Mouse (Mus musculus) gastrocnemius, adult 8-10 months (tissue): Measurements from ENCODE around the gene Spg20. TPM values are rescaled to one million over a fixed set of nuclear protein-coding genes. Genes with fewer than 3 reads are reported as not detected.
A peak's percentile ranks its signal among the peaks of the same experiment; 100 is the strongest.

Experiments
- DNase-seq, 2 experiments: peaks; one replicate each; pipeline ENCODE4 v3.0.0; 2022; ENCODE audit warnings: low spot score in 2 of 2
- total RNA-seq, 4 experiments: library from RNA; stranded (reverse); gene quantifications; 2 replicates each; pipeline ENCODE4 v1.2.4; 2022

Spg20 gene
- total RNA-seq, 4 experiments from 2014 or later = 24.5 to 33.9 (median 30.1) TPM

DNA sequence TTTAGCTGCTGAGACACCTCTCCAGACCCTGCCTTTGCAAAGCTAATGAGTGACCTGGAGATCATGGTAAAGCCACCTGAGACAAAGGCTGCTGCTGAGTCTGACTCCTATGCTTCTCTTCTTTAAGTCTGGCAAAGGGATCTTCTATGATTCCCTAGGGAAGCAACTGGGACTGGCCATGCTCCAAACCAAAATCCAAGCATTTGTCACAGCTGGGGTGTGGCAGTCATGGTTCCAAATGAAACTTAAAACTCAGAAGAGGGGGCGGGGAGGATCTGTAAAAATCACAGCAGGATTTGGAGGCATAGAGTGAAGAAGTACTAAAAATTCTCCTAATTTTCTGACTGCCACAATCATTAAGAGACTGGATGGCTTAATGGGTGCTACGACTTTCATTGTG is 14.7 kb upstream of the Spg20 start:
- DNase-seq = peak; percentile 30 to 31

- no peak for DNase-seq
Measured at GRCm38 (mm10) chr3:55098014-55098413, 13.9 kb upstream of the Spg20 start.

- DNase-seq = no peak
Measured at GRCm38 (mm10) chr3:55098990-55099389, 12.9 kb upstream of the Spg20 start.

DNA sequence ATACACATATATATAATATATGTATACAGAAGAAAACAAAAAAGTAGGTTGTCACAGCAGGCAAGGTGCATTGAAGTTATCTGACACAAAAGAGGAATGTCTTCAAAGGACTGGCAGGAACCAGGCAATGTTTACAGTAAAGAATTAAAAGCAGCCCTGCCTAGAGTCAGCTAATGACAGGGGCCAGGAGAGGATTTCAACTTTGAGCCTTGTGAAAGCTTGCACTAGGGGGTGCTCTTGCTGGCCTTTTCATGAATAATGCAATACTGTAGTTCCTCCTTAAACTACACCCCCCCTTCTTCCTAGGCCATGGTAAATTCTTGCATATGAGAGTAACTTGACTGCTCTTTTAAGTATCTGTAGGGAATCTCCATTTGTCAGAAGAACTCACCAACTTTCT is 10.8 kb upstream of the Spg20 start:
- no peak for DNase-seq

GRCm38 (mm10) chr3:55105372-55106023 is 6.4 kb upstream of the Spg20 start:
- no peak for DNase-seq

DNA sequence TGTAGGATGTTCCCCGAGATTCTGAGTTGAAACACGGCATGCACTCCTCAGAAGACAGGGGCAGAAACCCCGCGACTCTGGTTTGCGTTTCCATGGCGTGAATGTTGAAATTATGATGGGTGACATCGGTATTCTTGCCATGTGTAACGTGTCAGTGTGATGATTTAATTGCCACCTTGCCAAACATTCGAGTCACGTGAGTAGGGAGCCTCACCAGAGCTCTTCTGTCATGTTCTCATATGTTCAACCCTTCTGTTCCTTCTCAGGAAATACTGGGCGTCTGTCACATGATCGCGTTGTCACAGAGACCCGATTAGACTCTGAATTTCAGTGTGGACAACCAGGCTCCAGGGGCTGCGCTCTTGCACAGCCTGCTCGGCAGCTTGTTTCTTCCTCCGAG is 5.9 kb upstream of the Spg20 start:
- DNase-seq = no peak

DNA sequence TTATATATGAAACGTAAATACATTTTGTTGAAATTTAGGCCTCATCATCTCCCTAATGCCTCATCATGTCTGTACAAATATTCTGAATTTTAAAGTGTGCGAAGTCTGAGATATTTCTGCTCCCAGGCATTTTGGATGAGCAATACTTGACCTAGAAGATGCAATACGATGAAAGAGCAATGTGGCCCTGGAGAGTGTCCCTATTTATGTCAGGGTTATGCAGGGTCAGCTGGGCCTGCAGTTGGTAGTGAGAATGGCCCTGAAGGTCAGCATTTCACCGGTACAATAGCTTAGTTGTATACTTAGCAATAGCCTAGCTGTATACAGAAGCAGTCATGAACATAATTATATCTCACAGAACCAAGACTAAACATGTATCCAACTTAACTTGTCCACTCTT is 2.8 kb upstream of the Spg20 start:
- DNase-seq = no peak

GRCm38 (mm10) chr3:55112710-55113415 is 955 bp downstream of the Spg20 start:
- no peak for DNase-seq

- peak in 1 of 2 experiments; percentile 50 for DNase-seq
Measured at GRCm38 (mm10) chr3:55114313-55115065, 2.6 kb downstream of the Spg20 start.

DNA sequence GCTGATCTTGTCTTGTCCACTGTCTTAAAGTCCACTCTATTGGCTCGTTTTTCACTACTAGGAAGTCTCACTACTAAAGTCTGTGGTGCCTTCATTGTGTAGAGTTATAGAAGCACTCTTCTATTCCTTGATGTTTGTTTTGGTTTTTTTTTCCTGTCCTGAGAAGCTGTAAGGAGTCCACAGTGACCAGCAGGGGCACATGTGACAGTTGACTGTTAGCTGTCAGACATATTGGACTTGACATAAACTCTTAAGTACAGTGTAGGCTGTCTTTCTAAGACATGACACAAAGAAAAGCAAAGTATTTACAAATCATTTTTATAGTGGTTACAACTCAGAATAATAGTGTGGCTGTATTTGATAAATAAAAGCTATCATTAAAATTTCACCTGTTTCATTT is 3.2 kb downstream of the Spg20 start:
- no peak for DNase-seq

DNA sequence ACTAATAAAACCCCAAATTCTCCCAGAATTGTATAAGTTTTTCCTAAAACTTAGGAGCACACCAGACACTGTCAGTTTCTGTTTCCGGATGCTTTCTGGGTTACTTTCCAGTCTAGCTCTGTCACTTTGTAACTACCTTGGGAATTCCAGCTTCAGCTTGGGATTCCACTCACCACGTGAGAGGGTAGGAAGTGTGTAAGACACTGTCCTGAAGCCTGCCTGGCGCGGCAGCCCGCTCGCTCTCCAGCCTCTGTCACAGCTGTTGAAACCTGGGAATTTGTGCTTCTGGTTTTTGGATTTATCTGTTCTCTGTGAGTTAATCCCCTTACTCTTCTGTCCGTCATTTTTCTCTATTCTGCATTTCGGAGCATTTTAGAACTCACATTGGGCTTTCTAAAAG is 4.1 kb downstream of the Spg20 start:
- DNase-seq = no peak

DNA sequence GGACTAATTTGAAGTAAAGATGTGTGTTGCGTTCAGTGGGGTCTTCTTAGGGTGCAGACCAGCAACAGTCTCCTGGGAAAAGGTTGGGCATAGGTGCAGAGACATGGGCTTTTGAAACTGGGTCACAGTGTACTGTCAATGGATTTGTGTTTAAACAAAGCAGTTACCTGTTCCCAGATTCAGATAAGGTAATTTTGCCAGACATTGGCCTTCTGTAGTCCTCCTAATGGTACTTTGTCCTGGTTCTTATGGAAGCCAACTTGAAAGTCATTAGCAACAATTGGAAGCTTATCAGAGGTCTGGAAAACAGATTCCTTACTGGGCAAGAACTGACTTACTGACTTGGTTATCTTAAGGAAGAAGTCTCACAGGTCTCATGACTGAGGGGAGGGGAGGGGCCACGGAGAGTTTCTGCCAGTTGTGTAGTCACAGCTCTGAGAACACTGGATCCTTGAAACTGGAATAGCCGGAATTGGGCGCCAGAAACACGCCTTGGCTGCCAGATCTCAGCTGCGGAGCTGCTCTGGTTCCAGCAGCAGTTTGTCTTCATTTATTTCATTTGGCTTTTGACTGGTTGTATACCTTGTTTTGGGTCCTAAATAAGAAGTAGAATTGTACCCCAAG is 7.5 kb downstream of the Spg20 start:
- DNase-seq = peak; percentile 65 to 66

DNA sequence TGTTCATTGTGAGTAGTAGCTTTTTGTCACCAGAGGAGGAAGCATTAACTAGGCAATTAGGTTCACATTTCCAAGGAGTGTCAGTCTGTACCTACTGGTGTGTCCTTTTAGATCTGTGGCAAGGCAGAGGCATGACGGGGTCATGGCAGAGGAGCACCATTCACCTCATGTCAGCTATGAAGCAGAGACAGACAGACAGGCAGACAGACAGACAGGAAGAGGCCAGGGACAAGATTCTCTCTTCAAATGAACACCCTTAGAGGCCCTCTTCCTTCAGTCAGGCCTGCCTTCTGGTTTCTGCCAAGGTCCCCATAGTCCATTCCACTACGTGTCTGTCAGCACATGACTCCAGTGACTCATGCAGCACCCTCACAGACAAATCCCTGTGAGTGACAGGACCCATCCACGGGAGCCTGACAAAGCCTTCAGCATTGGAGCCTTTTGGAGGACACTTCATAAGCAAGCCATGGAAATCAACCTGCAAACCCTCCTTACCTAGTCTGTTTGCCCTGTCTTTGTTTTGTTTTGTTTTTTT is 10.5 kb downstream of the Spg20 start:
- no peak for DNase-seq

- DNase-seq = no peak
Measured at GRCm38 (mm10) chr3:55123064-55123463, 11.2 kb downstream of the Spg20 start.

DNA sequence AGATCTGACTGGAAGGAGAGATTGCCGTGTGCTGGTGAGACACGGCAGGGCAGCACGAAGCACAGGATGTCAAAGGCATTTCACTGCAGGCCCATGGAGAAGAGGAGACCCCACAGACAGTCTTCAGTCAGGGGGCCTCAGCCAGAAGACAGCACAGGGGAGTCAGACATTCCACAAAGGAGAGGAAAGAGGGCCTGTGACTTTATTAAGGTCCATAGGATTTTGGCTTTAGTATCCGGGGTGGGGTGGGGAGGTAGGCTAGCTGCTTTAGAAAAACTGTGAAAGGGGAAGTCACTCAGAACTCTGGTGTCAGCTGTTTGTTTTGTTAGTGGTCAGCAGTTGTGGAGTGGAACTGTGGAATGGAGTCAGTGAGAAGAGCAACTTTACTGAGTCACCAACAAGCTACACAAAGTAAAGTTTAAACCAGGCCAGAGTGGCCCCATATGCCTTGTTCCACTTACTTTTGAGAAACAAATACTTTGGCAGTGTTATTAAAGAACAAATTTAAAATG is 17.3 kb downstream of the Spg20 start:
- DNase-seq = no peak

GRCm38 (mm10) chr3:55131576-55132233 is 19.8 kb downstream of the Spg20 start:
- DNase-seq = no peak

GRCm38 (mm10) chr3:55137039-55137438 is 25.1 kb downstream of the Spg20 start, which contains the start of gene Ccdc169:
Ccdc169 (plus strand) TSS chr3:55137339.
- no peak for DNase-seq

- DNase-seq = no peak
Measured at GRCm38 (mm10) chr3:55139837-55140236, 27.9 kb downstream of the Spg20 start.

GRCm38 (mm10) chr3:55141401-55141800 is 29.5 kb downstream of the Spg20 start:
- DNase-seq = no peak

DNA sequence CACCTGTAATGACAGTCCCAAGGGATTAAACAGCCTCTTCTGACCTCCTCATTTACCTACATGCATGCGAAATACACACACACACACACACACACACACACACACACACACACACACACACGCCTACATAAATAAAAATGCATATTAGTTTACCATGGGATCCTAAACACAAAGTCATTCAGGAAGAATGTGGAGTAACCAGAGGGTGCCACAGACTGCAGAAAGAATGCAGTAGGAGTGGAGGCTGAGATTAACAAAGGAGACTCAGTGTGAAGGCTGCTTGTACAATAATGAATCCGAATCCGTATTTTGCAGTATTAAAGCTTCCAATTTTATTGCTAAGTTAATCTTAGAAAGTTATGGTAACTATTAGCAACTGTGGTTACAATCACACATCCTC is 33.0 kb downstream of the Spg20 start:
- no peak for DNase-seq

DNA sequence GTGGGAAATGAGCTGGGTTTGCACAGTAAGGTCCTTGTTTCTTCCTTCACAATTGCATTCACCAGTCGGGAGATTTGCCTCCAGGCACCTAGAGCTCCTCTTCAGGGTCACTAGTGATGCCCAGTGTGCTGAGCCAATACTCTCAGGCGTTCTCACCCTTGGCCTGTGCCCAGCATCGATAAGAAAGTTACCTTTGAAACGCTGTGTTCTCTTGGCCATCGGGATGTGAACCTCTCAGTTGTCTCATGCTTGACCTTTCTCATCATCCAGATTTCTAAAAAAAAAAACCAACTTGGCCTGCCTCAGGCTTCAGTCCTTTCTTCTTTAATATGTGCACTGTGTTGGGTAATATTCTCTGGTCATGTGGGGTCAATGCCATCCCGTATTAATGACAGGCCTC is 34.5 kb downstream of the Spg20 start:
- DNase-seq = no peak
